1 mouse cellular context compared by ENCODE assay signal in the genomic region with DNA sequence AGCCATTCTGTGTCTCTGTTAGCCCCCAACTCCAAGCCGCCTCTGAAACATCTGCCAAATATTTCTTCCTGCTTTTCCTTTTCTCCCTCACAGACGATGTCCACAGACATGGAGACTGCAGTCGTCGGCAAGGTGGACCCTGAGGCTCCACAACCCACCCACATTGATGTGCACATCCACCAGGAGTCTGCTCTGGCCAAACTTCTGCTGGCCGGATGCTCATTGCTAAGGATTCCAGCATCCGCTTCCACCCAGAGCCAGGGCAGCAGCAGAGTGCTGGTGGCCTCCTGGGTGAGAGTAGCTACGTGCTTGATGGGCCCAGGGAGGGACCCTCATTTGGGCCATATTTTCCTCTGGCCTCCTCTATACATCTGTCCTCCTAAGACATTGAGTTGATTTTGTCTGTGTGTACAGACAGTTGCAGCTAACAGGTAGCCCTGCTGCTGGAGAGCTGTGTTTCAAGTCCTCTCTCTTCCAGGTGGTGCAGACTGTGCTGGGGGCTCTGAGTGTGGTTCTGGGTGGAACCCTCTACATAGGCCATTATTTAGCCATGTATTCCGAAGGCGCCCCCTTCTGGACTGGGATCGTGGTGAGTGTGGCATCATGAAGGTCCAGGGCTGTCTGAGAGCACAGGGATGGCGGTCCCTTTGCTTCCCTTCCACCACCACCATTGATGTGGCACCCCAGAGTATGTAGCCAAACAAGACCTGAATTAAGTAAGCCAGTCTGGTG.
TF ChIP-seq lines count a peak whose summit lies in the region.

No protein-coding gene starts in this region.

TF ChIP-seq in CH12.LX, 34 proteins besides CTCF, POLR2A, EP300 and RAD21 (continued from another document):
- 0 out of 2 replicates have a peak, but pooled peaks have one; percentile 17 for TF ChIP-seq NELFE (IDR thresholded peaks at IDR 0.05; ENCODE audit: low read depth, low read length)
TF ChIP-seq in CH12.LX: peak in this region for 4.
